Mouse (Mus musculus) liver, embryonic 12.5 days (tissue): ENCODE data around the gene Dctn2. TPM values are rescaled to one million over a fixed set of nuclear protein-coding genes. Genes with fewer than 3 reads are reported as not detected.

ENCODE experiments used
- ATAC-seq: fragments of 200-750 bp; cut with Nextera tagmentation; 2 replicates; pipeline ENCODE4 v1.8.0; 2017; ENCODE audit warnings: moderate number of reproducible peaks, mild to moderate bottlenecking, moderate library complexity
- H3K27ac ChIP-seq: fragments of 300-500 bp; sonication (generic); 2 replicates; pipeline ENCODE4 v1.5.1; 2016; ENCODE audit warnings: mild to moderate bottlenecking
- H3K27me3 ChIP-seq: fragments of 300-500 bp; sonication (generic); replicated peaks from 2 replicates; pipeline ENCODE4 v1.6.1; 2016; ENCODE audit warnings: mild to moderate bottlenecking, moderate library complexity
- H3K36me3 ChIP-seq: fragments of 300-500 bp; sonication (generic); 2 replicates; pipeline ENCODE4 v1.6.1; 2016; ENCODE audit warnings: mild to moderate bottlenecking, moderate library complexity
- H3K4me1 ChIP-seq: fragments of 300-500 bp; sonication (generic); 2 replicates; pipeline ENCODE4 v1.6.1; 2016
- H3K4me2 ChIP-seq: fragments of 300-500 bp; sonication (generic); 2 replicates; pipeline ENCODE4 v1.6.1; 2016; ENCODE audit warnings: mild to moderate bottlenecking, moderate library complexity
- H3K4me3 ChIP-seq: fragments of 300-500 bp; sonication (generic); 2 replicates; pipeline ENCODE4 v1.5.1; 2016; ENCODE audit warnings: mild to moderate bottlenecking, moderate library complexity
- H3K9ac ChIP-seq: fragments of 300-500 bp; sonication (generic); 2 replicates; pipeline ENCODE4 v1.6.1; 2016; ENCODE audit warnings: mild to moderate bottlenecking, moderate library complexity
- H3K9me3 ChIP-seq: fragments of 300-500 bp; sonication (generic); replicated peaks from 2 replicates; pipeline ENCODE4 v1.6.1; 2016; ENCODE audit warnings: mild to moderate bottlenecking, moderate library complexity
- WGBS: fragments of 180-500 bp; shearing (Covaris S2); methylation state at CpG from one replicate; pipeline ENCODE4 v1.1.7; 2016; ENCODE audit not compliant: insufficient replicate concordance; 5-methylcytosine and 5-hydroxymethylcytosine counted together
- polyA plus RNA-seq: library from polyadenylated mRNA; unstranded; fragments of >200 nt; fragmentation: Nextera tagmentation; extraction: Ambion mirVana; gene quantifications from 2 replicates; pipeline ENCODE4 v1.2.1, GENCODE M21; 2016

Dctn2 gene
- polyA plus RNA-seq, 1 experiment from 2014 or later = 96.1 TPM

GRCm38 (mm10) chr10:127322669-127323068 is 56.5 kb downstream of the Dctn2 start:
- H3K4me2 ChIP-seq = peak overlapping the region; percentile 90
- no peaks in the 10 kb centered on the region for H3K9me3 ChIP-seq
- peaks cover 59% of the 10 kb centered on the region for H3K4me1 ChIP-seq
- 45% methylated on average over 4 of the region's 4 CpGs for WGBS
- H3K27me3 ChIP-seq = peaks cover 39% of the 10 kb centered on the region
- H3K4me3 ChIP-seq = no peak overlapping the region
- H3K36me3 ChIP-seq = 0 out of 2 replicates have a peak, but pooled peaks cover 5% of the 10 kb centered on the region
- H3K9ac ChIP-seq = no peak overlapping the region
- ATAC-seq = no peak
- no peak overlapping the region for H3K27ac ChIP-seq

GRCm38 (mm10) chr10:127323131-127323855 is 57.1 kb downstream of the Dctn2 start:
- WGBS = 27% methylated on average over 17 of the region's 17 CpGs
- H3K4me2 ChIP-seq = peak overlapping the region; percentile 90
- peaks cover 45% of the 10 kb centered on the region for H3K27me3 ChIP-seq
- peaks cover 55% of the 10 kb centered on the region for H3K4me1 ChIP-seq
- H3K9me3 ChIP-seq = no peaks in the 10 kb centered on the region
- H3K9ac ChIP-seq = peak overlapping the region; percentile 17; the same call in 1 of the 2 replicates
- 0 out of 2 replicates have a peak, but pooled peaks cover 7% of the 10 kb centered on the region for H3K36me3 ChIP-seq
- ATAC-seq = no peak
- peak overlapping the region; percentile 36 for H3K4me3 ChIP-seq
- peak overlapping the region; percentile 47; the same call in 1 of the 2 replicates for H3K27ac ChIP-seq

DNA sequence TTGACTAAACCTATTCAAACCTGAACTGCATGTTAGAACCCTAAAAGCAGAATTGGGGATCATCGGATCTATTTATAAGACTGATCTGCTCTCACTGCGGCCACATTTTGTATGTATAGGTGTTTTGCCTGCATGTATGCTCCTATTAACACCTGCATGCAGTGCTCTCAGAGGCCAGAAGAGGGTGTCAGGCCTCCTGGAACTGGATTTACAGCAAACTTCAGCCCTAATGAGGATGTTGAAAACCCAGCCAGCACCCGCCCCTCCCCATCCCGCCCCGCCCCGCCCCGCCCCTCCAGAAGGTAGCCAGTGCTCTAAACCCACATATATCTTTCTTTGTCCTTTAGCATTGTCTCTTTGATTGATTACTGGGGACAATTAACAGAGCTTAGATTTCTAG is 58.3 kb downstream of the Dctn2 start:
- Histone ChIP-seq H3K9me3 (no peaks in the 10 kb centered on the region), H3K4me2 (peak overlapping the region; percentile 90), H3K36me3 (peaks cover 18% of the 10 kb centered on the region), H3K27me3 (peaks cover 46% of the 10 kb centered on the region), H3K4me3 (peak overlapping the region; percentile 36; the same call in 1 of the 2 replicates), H3K27ac (no peak overlapping the region), H3K4me1 (peaks cover 55% of the 10 kb centered on the region), H3K9ac (no peak overlapping the region)
- peak; percentile 59 for ATAC-seq
- 6% methylated on average over 7 of the region's 7 CpGs for WGBS

DNA sequence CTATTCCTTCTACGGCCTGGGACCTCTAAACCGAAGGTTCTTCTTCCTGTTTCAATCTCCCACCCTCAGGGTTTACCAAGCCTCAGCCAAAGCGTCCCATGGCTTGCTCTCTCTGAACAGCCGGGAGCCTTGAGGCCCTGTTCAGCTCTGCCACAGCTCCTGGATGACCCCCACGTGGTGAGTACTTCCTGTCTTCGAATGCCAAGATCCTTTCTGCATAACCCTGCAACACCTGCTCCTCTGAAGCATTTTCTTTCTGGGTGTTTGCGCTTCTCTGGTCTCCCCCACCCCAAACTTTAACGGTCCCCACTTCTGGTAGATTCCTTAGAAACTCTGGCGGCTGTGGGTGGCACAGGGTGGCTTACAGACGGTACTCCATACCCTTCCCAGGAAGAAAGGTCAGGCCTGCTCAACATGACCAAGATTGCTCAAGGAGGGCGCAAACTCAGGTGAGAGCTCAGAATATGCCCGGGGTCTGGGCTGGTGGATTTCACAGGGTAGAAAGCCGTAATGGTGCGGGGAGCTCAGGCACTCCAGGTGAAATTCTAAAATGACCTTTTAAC is 59.4 kb downstream of the Dctn2 start:
- ATAC-seq = 0 out of 2 replicates have a peak, but pooled peaks have one; percentile 10
- peak overlapping the region; percentile 75 for H3K9ac ChIP-seq
- H3K4me3 ChIP-seq = peak overlapping the region; percentile 63
- WGBS = 16% methylated on average over 14 of the region's 14 CpGs
- H3K9me3 ChIP-seq = no peaks in the 10 kb centered on the region
- peak overlapping the region; percentile 48; the same call in 1 of the 2 replicates for H3K27ac ChIP-seq
- peaks cover 20% of the 10 kb centered on the region for H3K36me3 ChIP-seq
- peaks cover 46% of the 10 kb centered on the region for H3K27me3 ChIP-seq
- peak overlapping the region; percentile 90 for H3K4me2 ChIP-seq
- peaks cover 61% of the 10 kb centered on the region for H3K4me1 ChIP-seq

DNA sequence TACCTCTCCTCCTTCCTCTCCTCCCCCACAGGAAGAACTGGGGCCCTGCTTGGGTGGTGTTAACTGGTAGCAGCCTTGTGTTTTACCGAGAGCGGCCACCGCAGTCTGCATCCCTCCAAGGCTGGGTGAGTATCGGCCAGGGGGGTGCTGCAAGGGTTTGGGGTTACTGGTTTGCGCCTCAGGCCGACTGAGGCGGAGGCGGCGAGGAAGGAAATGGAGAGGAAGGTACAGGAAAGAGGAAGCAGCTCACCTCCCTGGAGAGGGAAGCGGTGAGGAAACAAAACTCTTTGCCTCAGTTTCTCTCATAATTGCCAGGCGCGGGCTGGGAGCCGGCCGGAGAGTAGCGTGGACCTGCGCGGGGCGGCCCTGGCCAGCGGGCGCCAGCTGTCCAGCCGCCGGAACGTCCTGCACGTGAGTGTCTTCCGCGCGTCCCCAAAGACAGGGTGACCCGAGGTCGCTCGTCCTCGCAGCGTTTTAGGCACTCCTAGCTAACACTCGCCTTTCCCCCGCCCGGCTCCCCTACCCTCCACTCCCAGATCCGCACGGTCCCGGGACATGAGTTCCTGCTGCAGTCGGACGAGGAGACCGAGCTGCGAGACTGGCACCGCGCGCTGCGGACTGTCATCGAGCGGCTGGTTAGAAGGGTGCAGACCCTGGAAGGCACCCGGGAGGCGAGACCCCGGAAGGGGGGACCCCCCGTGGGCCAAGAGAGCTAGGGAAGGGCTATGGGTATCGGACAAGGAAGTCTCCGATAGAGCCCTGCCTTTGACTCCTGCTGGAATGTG is 60.0 kb downstream of the Dctn2 start:
- Histone ChIP-seq H3K4me1 (peaks cover 68% of the 10 kb centered on the region), H3K9ac (peak overlapping the region; percentile 75), H3K4me2 (peak overlapping the region; percentile 90), H3K9me3 (no peaks in the 10 kb centered on the region), H3K27ac (peak overlapping the region; percentile 48; the same call in 1 of the 2 replicates), H3K36me3 (peaks cover 20% of the 10 kb centered on the region), H3K4me3 (peak overlapping the region; percentile 63), H3K27me3 (peaks cover 46% of the 10 kb centered on the region)
- peak; percentile 48 for ATAC-seq
- WGBS = under 1% methylated on average over 54 of the region's 54 CpGs

GRCm38 (mm10) chr10:127326828-127327227 is 60.7 kb downstream of the Dctn2 start:
- H3K4me3 ChIP-seq = peak overlapping the region; percentile 63
- H3K9ac ChIP-seq = peak overlapping the region; percentile 75
- no peak; the same call in 1 of the 2 replicates for ATAC-seq
- H3K36me3 ChIP-seq = peaks cover 20% of the 10 kb centered on the region
- H3K9me3 ChIP-seq = no peaks in the 10 kb centered on the region
- H3K4me2 ChIP-seq = peak overlapping the region; percentile 90
- H3K27me3 ChIP-seq = peaks cover 51% of the 10 kb centered on the region
- H3K27ac ChIP-seq = no peak overlapping the region
- peaks cover 72% of the 10 kb centered on the region for H3K4me1 ChIP-seq
- 13% methylated on average over 29 of the region's 29 CpGs for WGBS

- Histone ChIP-seq H3K27me3 (peaks cover 52% of the 10 kb centered on the region), H3K36me3 (peaks cover 20% of the 10 kb centered on the region), H3K9ac (no peak overlapping the region), H3K4me2 (peak overlapping the region; percentile 90), H3K27ac (no peak overlapping the region), H3K4me1 (peaks cover 76% of the 10 kb centered on the region), H3K9me3 (no peaks in the 10 kb centered on the region), H3K4me3 (no peak overlapping the region; the same call in 1 of the 2 replicates)
- WGBS = 71% methylated on average over 18 of the region's 18 CpGs
- no peak for ATAC-seq
Measured at GRCm38 (mm10) chr10:127327461-127328145, 61.4 kb downstream of the Dctn2 start.

GRCm38 (mm10) chr10:127330212-127330611 is 64.0 kb downstream of the Dctn2 start:
- Histone ChIP-seq H3K9ac (no peak overlapping the region), H3K36me3 (peaks cover 20% of the 10 kb centered on the region), H3K27me3 (peaks cover 45% of the 10 kb centered on the region), H3K27ac (no peak overlapping the region), H3K4me3 (no peak overlapping the region), H3K9me3 (no peaks in the 10 kb centered on the region), H3K4me1 (peaks cover 53% of the 10 kb centered on the region), H3K4me2 (no peak overlapping the region)
- no peak for ATAC-seq
- 73% methylated on average over 7 of the region's 7 CpGs for WGBS

Other genes with a start within 250 kb of the Dctn2 start
- gene Tsfm, start 235.5 kb upstream of the Dctn2 start, polyA plus RNA-seq = 72.3 and 75.5 TPM in 2 replicates
- gene Mettl1, start 225.0 kb upstream of the Dctn2 start, polyA plus RNA-seq = 33.6 and 35.6 TPM in 2 replicates
- 0.13 and 0.29 TPM in 2 replicates for gene Eef1akmt3, start 224.9 kb upstream of the Dctn2 start, polyA plus RNA-seq
- 0.05 and 0.10 TPM in 2 replicates for gene Cyp27b1, start 218.1 kb upstream of the Dctn2 start, polyA plus RNA-seq
- 0.06 and 0.20 TPM in 2 replicates for gene March9, start 206.2 kb upstream of the Dctn2 start, polyA plus RNA-seq
- gene Cdk4, start 202.8 kb upstream of the Dctn2 start, polyA plus RNA-seq = 766 and 777 TPM in 2 replicates
- 75.2 and 81.9 TPM in 2 replicates for gene Tspan31, start 196.1 kb upstream of the Dctn2 start, polyA plus RNA-seq
- 0.92 and 1.6 TPM in 2 replicates for gene Agap2, start 191.1 kb upstream of the Dctn2 start, polyA plus RNA-seq
- gene Os9, start 145.2 kb upstream of the Dctn2 start, polyA plus RNA-seq = 49.5 and 51.4 TPM in 2 replicates
- 12.6 TPM in 2 replicates for gene B4galnt1, start 101.1 kb upstream of the Dctn2 start, polyA plus RNA-seq
- 3.0 and 3.6 TPM in 2 replicates for gene Slc26a10, start 85.7 kb upstream of the Dctn2 start, polyA plus RNA-seq
- gene Arhgef25, start 76.3 kb upstream of the Dctn2 start, polyA plus RNA-seq = 14.3 and 17.4 TPM in 2 replicates
- 33.2 and 36.9 TPM in 2 replicates for gene Dtx3, start 70.6 kb upstream of the Dctn2 start, polyA plus RNA-seq
- gene Pip4k2c, start 54.8 kb upstream of the Dctn2 start, polyA plus RNA-seq = 44.7 and 50.0 TPM in 2 replicates
- 0.08 and 0.12 TPM in 2 replicates for gene Kif5a, start 3.0 kb upstream of the Dctn2 start, polyA plus RNA-seq
- gene Mbd6, start 22.6 kb downstream of the Dctn2 start, polyA plus RNA-seq = 8.5 and 9.8 TPM in 2 replicates
- gene Mars, start 45.4 kb downstream of the Dctn2 start, polyA plus RNA-seq = 192 and 193 TPM in 2 replicates
- gene Arhgap9, start 55.6 kb downstream of the Dctn2 start, polyA plus RNA-seq = 15.9 and 16.9 TPM in 2 replicates
- 0.94 and 1.1 TPM in 2 replicates for gene Gli1, start 75.6 kb downstream of the Dctn2 start, polyA plus RNA-seq
- 0.10 and 0.16 TPM in 2 replicates for gene Inhbe, start 88.0 kb downstream of the Dctn2 start, polyA plus RNA-seq
- 1.1 and 1.5 TPM in 2 replicates for gene Inhbc, start 104.1 kb downstream of the Dctn2 start, polyA plus RNA-seq
- 16.7 and 19.0 TPM in 2 replicates for gene R3hdm2, start 114.0 kb downstream of the Dctn2 start, polyA plus RNA-seq
- 0.24 and 0.45 TPM in 2 replicates for gene Stac3, start 235.3 kb downstream of the Dctn2 start, polyA plus RNA-seq
- 12.9 and 14.8 TPM in 2 replicates for gene Ndufa4l2, start 248.6 kb downstream of the Dctn2 start, polyA plus RNA-seq